Mouse (Mus musculus): ENCODE data around the gene Slc32a1. TPM values are rescaled to one million over a fixed set of nuclear protein-coding genes. Genes with fewer than 3 reads are reported as not detected.

Slc32a1 gene
- polyA plus RNA-seq, 1 experiment from 2014 or later: 10.7 TPM

GRCm38 (mm10) chr2:158665098-158665497 is 54.5 kb downstream of the Slc32a1 start, which contains the start of gene Ppp1r16b:
TSS of gene Ppp1r16b (plus strand) at chr2:158665398.
- 77% methylated on average over 4 of the region's 4 CpGs for WGBS
- Histone ChIP-seq H3K4me1 (ENCODE audit: control insufficient read depth, insufficient read depth, low read length) (peaks cover 9% of the 10 kb centered on the region; the same call in 1 of the 2 replicates), H3K4me2 (ENCODE audit: low read depth, low read length) (no peak within 1 kb of the TSS), H3K9me3 (ENCODE audit: control insufficient read depth, low read length) (no peaks in the 10 kb centered on the region), H3K4me3 (ENCODE audit: low read depth, low read length) (no peak within 1 kb of the TSS), H3K36me3 (ENCODE audit: control insufficient read depth, insufficient read depth, low read length) (no peaks in the 10 kb centered on the region), H3K27me3 (ENCODE audit: control insufficient read depth, insufficient read depth, low read length) (peaks cover 4% of the 10 kb centered on the region), H3K9ac (replicated peaks; ENCODE audit: low read depth, low read length) (no peak within 1 kb of the TSS), H3K27ac (ENCODE audit: low read depth, low read length) (no peak within 1 kb of the TSS)
- ATAC-seq (ENCODE audit: low read depth): no peak

MicroRNAs within 50 kb of the gene (microRNA counts, 519-probe panel; counts per million panel counts)
- not detected for microRNA mmu-miR-3474

Small RNAs within 50 kb of the gene (microRNA-seq; reads per million reads assigned to microRNA genes)
- gene Mir3474: not detected

Other genes starting within 250 kb of the Slc32a1 start
- 687 and 1,092 TPM in 2 replicates for gene Snhg11, start 235.1 kb upstream of the Slc32a1 start, polyA plus RNA-seq (2014; fragmentation: Nextera tagmentation; extraction: Ambion mirVana)
- gene Ralgapb, start 200.9 kb upstream of the Slc32a1 start, polyA plus RNA-seq (2014; fragmentation: Nextera tagmentation; extraction: Ambion mirVana): 30.5 and 39.4 TPM in 2 replicates
- not detected in 2 replicates for gene Adig, start 108.2 kb upstream of the Slc32a1 start, polyA plus RNA-seq (2014; fragmentation: Nextera tagmentation; extraction: Ambion mirVana)
- gene Arhgap40, start 98.0 kb upstream of the Slc32a1 start, polyA plus RNA-seq (2014; fragmentation: Nextera tagmentation; extraction: Ambion mirVana): 0.91 and 1.4 TPM in 2 replicates
- gene Actr5, start 14.1 kb downstream of the Slc32a1 start, polyA plus RNA-seq (2014; fragmentation: Nextera tagmentation; extraction: Ambion mirVana): 12.9 TPM in 2 replicates
- gene Ppp1r16b, start 54.6 kb downstream of the Slc32a1 start, polyA plus RNA-seq (2014; fragmentation: Nextera tagmentation; extraction: Ambion mirVana): 18.2 and 28.1 TPM in 2 replicates
- 4.0 and 6.9 TPM in 2 replicates for gene Fam83d, start 157.3 kb downstream of the Slc32a1 start, polyA plus RNA-seq (2014; fragmentation: Nextera tagmentation; extraction: Ambion mirVana)
- gene Dhx35, start 184.0 kb downstream of the Slc32a1 start, polyA plus RNA-seq (2014; fragmentation: Nextera tagmentation; extraction: Ambion mirVana): 14.5 TPM in 2 replicates

All from neural tube, embryonic 14.5 days (tissue).